Mouse (Mus musculus): ENCODE results near the gene Hba-x. TPM values are rescaled to one million over a fixed set of nuclear protein-coding genes. Genes with fewer than 3 reads are reported as not detected.
A peak's percentile ranks its signal among the peaks of the same experiment; 100 is the strongest.

The Hba-x gene
- polyA plus RNA-seq, 1 experiment from 2014 or later: 300 TPM

DNA sequence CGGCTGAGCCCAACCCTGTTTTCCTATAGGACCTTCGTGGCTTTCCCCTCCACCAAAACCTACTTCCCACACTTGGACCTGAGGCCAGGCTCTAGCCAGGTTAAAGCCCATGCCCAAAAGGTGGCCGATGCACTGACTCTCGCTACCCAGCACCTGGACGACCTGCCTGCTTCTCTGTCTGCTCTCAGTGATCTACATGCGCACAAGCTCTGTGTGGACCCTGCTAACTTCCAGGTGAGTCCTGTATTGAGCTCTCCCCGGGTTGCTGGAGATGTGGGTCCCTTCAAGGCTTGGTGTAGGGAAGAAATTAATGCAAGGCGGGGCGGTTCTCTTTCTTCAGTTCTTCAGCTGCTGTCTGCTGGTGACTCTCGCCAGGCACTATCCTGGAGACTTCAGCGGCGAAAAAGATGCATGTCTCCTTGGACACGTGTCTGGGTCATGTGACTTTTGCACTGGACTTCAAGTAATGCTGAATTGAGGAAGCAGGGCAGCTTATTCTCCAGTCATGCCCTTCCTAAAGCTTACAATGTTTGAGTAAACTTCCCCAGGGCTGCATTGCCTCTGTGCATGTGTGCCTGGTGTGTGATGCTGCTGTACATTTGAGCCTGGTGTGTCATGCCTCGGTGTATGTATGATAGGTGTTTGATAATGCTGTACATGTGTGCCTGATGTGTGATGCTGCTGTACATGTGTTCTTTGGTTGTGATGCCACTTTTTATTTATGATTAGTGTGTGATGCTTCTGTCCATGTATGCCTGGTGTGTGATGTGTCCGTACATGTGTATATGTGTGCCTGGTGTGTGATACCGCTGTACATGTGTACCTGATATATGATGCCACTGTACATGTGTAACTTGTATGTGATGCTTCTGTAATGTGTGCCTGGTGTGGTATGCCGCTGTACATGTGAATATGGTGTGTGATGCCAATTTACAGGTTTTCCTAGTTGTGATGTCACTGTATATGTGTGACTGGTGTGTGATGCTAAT lies 24.4 kb downstream of the Hba-x start:
- no peak for ATAC-seq (ENCODE audit: insufficient number of reproducible peaks, insufficient read depth, low FRiP score, low read depth)

DNA sequence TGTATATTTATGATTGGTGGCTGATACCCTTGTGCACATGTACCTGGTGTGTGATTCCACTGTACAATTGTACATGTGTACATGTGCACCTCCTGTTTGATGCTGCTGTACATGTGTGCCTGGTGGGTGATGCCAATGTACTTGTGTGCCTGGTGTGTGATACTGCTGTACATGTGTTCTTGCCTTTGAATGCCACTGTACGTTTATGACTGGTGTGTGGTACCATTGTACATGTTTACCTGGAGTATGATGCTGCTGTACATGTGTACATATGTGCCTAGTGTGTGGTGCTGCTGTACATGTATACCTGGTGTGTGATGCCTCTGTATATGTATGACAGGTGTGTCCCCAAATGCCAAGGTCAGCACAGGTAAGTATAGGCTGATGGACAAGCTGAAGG lies 25.3 kb downstream of the Hba-x start:
- no peaks in the 10 kb centered on the region for H3K4me1 ChIP-seq (ENCODE audit: control insufficient read depth in 2 of 2, insufficient read depth in 2 of 2, low read length in 2 of 2)
- H3K4me3 ChIP-seq (ENCODE audit: control insufficient read depth in 1 of 2, insufficient read depth in 1 of 2, low read depth in 1 of 2, low read length in 2 of 2): no peak overlapping the region
- no peaks in the 10 kb centered on the region for H3K36me3 ChIP-seq (ENCODE audit: control insufficient read depth, insufficient read depth, low read length)
- H3K9me3 ChIP-seq (ENCODE audit: control insufficient read depth, low read length): no peaks in the 10 kb centered on the region
- peaks cover 21% of the 10 kb centered on the region for H3K27me3 ChIP-seq (ENCODE audit: control insufficient read depth, insufficient read depth, low read length)
- 64% methylated on average over 1 of the region's 1 CpGs for WGBS
- no peak overlapping the region for H3K27ac ChIP-seq (replicated peaks in 1 of 2; ENCODE audit: control insufficient read depth in 1 of 2, insufficient read depth in 1 of 2, low read depth in 2 of 2, low read length in 2 of 2)
- no peak for ATAC-seq (ENCODE audit: insufficient number of reproducible peaks, insufficient read depth, low FRiP score, low read depth)
- no peak overlapping the region for H3K9ac ChIP-seq (ENCODE audit: low read length)
- H3K4me2 ChIP-seq (ENCODE audit: low read length): no peak overlapping the region

More for the DNA sequence above, 24.4 kb downstream of the Hba-x start:
- Histone ChIP-seq H3K27ac (replicated peaks in 1 of 2; ENCODE audit: control insufficient read depth in 1 of 2, insufficient read depth in 1 of 2, low read depth in 2 of 2, low read length in 2 of 2) (no peak overlapping the region), H3K4me1 (ENCODE audit: control insufficient read depth in 2 of 2, insufficient read depth in 2 of 2, low read length in 2 of 2) (no peaks in the 10 kb centered on the region), H3K4me2 (ENCODE audit: low read length) (peak overlapping the region; percentile 12), H3K36me3 (ENCODE audit: control insufficient read depth, insufficient read depth, low read length) (no peaks in the 10 kb centered on the region), H3K4me3 (ENCODE audit: control insufficient read depth in 1 of 2, insufficient read depth in 1 of 2, low read depth in 1 of 2, low read length in 2 of 2) (no peak overlapping the region), H3K9ac (ENCODE audit: low read length) (no peak overlapping the region), H3K27me3 (ENCODE audit: control insufficient read depth, insufficient read depth, low read length) (peaks cover 21% of the 10 kb centered on the region), H3K9me3 (ENCODE audit: control insufficient read depth, low read length) (no peaks in the 10 kb centered on the region)
- 50% methylated on average over 13 of the region's 17 CpGs for WGBS

DNA sequence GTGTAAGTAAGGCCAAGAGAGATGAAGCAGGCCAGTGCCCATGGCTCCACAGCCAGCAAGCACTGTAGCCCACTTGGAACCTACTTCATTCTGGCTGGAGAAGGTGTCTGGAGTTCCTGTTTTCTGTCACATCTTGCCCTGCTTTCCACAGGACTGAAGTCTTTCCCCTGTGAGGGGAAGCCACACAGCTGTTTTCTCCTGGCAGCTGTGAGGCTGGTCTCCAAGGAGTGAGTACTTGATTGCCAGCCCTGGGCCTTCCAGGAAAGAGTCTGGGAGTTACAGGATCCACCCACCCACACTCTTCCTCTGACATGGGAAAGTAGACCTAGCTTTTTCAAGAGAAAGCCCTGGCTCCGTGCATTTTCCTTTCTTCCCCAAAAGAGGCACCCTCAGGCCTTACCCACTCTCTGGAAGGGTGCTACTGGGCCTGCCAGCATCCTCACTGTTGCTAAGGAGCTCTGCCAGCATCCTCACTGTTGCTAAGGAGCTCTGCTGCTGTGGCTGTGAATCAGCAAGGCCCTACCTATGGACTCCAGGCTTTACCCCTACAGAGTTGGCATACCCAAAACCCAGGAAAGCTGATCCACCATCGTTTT lies 26.7 kb downstream of the Hba-x start:
- no peaks in the 10 kb centered on the region for H3K36me3 ChIP-seq (ENCODE audit: control insufficient read depth, insufficient read depth, low read length)
- H3K4me1 ChIP-seq (ENCODE audit: control insufficient read depth in 2 of 2, insufficient read depth in 2 of 2, low read length in 2 of 2): no peaks in the 10 kb centered on the region
- 40% methylated on average over 2 of the region's 2 CpGs for WGBS
- no peak overlapping the region for H3K4me3 ChIP-seq (ENCODE audit: control insufficient read depth in 1 of 2, insufficient read depth in 1 of 2, low read depth in 1 of 2, low read length in 2 of 2)
- no peak overlapping the region for H3K27ac ChIP-seq (replicated peaks in 1 of 2; ENCODE audit: control insufficient read depth in 1 of 2, insufficient read depth in 1 of 2, low read depth in 2 of 2, low read length in 2 of 2)
- H3K4me2 ChIP-seq (ENCODE audit: low read length): no peak overlapping the region
- no peak for ATAC-seq (ENCODE audit: insufficient number of reproducible peaks, insufficient read depth, low FRiP score, low read depth)
- H3K27me3 ChIP-seq (ENCODE audit: control insufficient read depth, insufficient read depth, low read length): peaks cover 19% of the 10 kb centered on the region
- no peak overlapping the region for H3K9ac ChIP-seq (ENCODE audit: low read length)
- no peaks in the 10 kb centered on the region for H3K9me3 ChIP-seq (ENCODE audit: control insufficient read depth, low read length)

DNA sequence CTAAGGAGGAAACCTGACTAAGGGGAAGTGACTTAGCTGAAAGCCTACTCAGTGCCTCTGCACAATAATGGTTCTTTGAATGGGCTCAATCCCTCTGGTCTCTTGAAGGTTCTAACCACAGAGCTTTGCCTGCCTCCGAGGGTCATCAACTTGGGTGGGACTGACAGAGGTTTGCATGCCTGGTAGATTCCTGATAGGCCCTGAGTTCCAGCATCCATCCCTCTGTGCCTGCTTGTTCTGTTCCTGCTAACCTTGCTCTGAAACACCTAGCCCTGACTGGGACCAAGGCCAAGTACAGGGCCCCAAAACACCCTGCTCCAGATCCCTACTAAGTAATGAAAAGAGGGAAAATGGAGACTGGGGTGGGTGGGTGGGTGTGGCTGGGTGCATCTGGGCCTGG lies 27.3 kb downstream of the Hba-x start:
- Histone ChIP-seq H3K4me3 (ENCODE audit: control insufficient read depth in 1 of 2, insufficient read depth in 1 of 2, low read depth in 1 of 2, low read length in 2 of 2) (no peak overlapping the region), H3K9me3 (ENCODE audit: control insufficient read depth, low read length) (no peaks in the 10 kb centered on the region), H3K27me3 (ENCODE audit: control insufficient read depth, insufficient read depth, low read length) (peaks cover 16% of the 10 kb centered on the region), H3K27ac (replicated peaks in 1 of 2; ENCODE audit: control insufficient read depth in 1 of 2, insufficient read depth in 1 of 2, low read depth in 2 of 2, low read length in 2 of 2) (no peak overlapping the region), H3K4me1 (ENCODE audit: control insufficient read depth in 2 of 2, insufficient read depth in 2 of 2, low read length in 2 of 2) (no peaks in the 10 kb centered on the region), H3K9ac (ENCODE audit: low read length) (no peak overlapping the region), H3K36me3 (ENCODE audit: control insufficient read depth, insufficient read depth, low read length) (no peaks in the 10 kb centered on the region), H3K4me2 (ENCODE audit: low read length) (no peak overlapping the region)
- no peak for ATAC-seq (ENCODE audit: insufficient number of reproducible peaks, insufficient read depth, low FRiP score, low read depth)
- 60% methylated on average over 1 of the region's 1 CpGs for WGBS

DNA sequence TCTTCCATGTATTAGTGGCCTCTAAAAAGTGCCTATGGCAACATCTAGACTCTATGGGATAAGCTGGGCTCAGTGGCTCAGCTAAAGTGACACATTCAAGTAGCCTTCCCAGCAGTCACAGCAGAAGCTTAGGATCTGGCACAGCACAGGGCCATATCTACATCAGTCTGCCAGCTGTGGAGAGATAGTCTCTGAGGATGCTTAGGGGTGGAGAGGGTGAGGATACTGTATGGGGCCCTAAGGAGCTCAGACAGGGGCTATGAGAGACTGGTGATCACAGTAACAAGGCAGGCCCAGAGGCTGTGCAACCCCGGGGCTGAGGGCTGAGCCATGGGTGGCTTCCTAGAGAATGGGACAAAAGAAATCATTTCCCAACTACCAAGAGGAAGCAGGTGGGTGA lies 30.8 kb downstream of the Hba-x start:
- no peak overlapping the region for H3K9ac ChIP-seq (ENCODE audit: low read length)
- H3K27ac ChIP-seq (replicated peaks in 1 of 2; ENCODE audit: control insufficient read depth in 1 of 2, insufficient read depth in 1 of 2, low read depth in 2 of 2, low read length in 2 of 2): no peak overlapping the region
- no peaks in the 10 kb centered on the region for H3K9me3 ChIP-seq (ENCODE audit: control insufficient read depth, low read length)
- H3K27me3 ChIP-seq (ENCODE audit: control insufficient read depth, insufficient read depth, low read length): 0 out of 2 replicates have a peak, but pooled peaks cover under 1% of the 10 kb centered on the region
- WGBS: 70% methylated on average over 1 of the region's 1 CpGs
- H3K4me2 ChIP-seq (ENCODE audit: low read length): no peak overlapping the region
- no peak for ATAC-seq (ENCODE audit: insufficient number of reproducible peaks, insufficient read depth, low FRiP score, low read depth)
- H3K4me1 ChIP-seq (ENCODE audit: control insufficient read depth in 2 of 2, insufficient read depth in 2 of 2, low read length in 2 of 2): no peaks in the 10 kb centered on the region
- no peaks in the 10 kb centered on the region for H3K36me3 ChIP-seq (ENCODE audit: control insufficient read depth, insufficient read depth, low read length)
- H3K4me3 ChIP-seq (ENCODE audit: control insufficient read depth in 1 of 2, insufficient read depth in 1 of 2, low read depth in 1 of 2, low read length in 2 of 2): no peak overlapping the region

DNA sequence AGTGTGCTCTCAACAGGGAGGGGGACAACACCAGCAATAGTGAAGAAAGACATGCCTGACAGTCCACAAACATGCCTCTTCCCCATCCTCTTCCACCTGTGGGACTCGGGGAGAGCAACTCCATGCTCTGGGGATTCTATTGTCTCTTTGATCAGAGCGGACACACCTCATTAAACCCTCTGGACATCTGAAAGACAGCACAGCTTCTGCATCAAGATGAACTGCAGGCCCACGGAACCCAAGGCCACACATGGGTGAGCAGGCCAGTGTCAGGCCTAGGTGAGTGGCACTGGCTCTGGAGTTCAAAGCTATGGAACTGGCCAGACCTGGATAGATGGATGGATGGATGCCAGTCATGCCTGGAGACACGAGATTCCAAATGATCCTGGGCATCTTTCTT lies 33.2 kb downstream of the Hba-x start:
- Histone ChIP-seq H3K4me1 (ENCODE audit: control insufficient read depth in 2 of 2, insufficient read depth in 2 of 2, low read length in 2 of 2) (no peaks in the 10 kb centered on the region), H3K27ac (replicated peaks in 1 of 2; ENCODE audit: control insufficient read depth in 1 of 2, insufficient read depth in 1 of 2, low read depth in 2 of 2, low read length in 2 of 2) (no peak overlapping the region), H3K27me3 (ENCODE audit: control insufficient read depth, insufficient read depth, low read length) (no peaks in the 10 kb centered on the region), H3K36me3 (ENCODE audit: control insufficient read depth, insufficient read depth, low read length) (no peaks in the 10 kb centered on the region), H3K4me2 (ENCODE audit: low read length) (no peak overlapping the region), H3K4me3 (ENCODE audit: control insufficient read depth in 1 of 2, insufficient read depth in 1 of 2, low read depth in 1 of 2, low read length in 2 of 2) (no peak overlapping the region), H3K9ac (ENCODE audit: low read length) (no peak overlapping the region), H3K9me3 (ENCODE audit: control insufficient read depth, low read length) (no peaks in the 10 kb centered on the region)
- WGBS: 61% methylated on average over 4 of the region's 4 CpGs
- ATAC-seq (ENCODE audit: insufficient number of reproducible peaks, insufficient read depth, low FRiP score, low read depth): no peak

DNA sequence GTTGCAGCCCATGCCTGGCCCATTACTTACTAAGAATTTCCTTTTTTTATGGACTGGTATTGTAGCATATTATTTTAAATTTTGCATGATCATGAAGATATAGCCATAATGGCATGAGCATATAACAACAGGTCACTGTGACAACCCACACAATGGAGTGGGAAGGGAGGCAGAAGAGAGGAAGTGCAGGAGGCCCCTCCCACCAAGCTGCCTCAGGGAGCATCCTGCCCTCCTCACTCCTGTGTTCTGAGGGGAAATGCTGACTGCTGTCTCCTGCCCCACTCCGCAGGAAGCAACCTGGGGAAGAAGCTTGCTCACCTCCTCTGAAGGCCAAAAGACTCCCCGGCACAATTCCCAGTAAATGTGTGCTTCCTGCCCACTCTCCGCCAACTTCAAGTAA lies 33.7 kb downstream of the Hba-x start:
- 68% methylated on average over 3 of the region's 3 CpGs for WGBS
- Histone ChIP-seq H3K36me3 (ENCODE audit: control insufficient read depth, insufficient read depth, low read length) (no peaks in the 10 kb centered on the region), H3K27ac (replicated peaks in 1 of 2; ENCODE audit: control insufficient read depth in 1 of 2, insufficient read depth in 1 of 2, low read depth in 2 of 2, low read length in 2 of 2) (no peak overlapping the region), H3K9me3 (ENCODE audit: control insufficient read depth, low read length) (no peaks in the 10 kb centered on the region), H3K4me1 (ENCODE audit: control insufficient read depth in 2 of 2, insufficient read depth in 2 of 2, low read length in 2 of 2) (no peaks in the 10 kb centered on the region), H3K27me3 (ENCODE audit: control insufficient read depth, insufficient read depth, low read length) (no peaks in the 10 kb centered on the region), H3K4me2 (ENCODE audit: low read length) (no peak overlapping the region), H3K4me3 (ENCODE audit: control insufficient read depth in 1 of 2, insufficient read depth in 1 of 2, low read depth in 1 of 2, low read length in 2 of 2) (no peak overlapping the region), H3K9ac (ENCODE audit: low read length) (no peak overlapping the region)
- no peak for ATAC-seq (ENCODE audit: insufficient number of reproducible peaks, insufficient read depth, low FRiP score, low read depth)
